Mouse (Mus musculus) retina, embryonic 14.5 days (tissue): Measurements from ENCODE around the gene Rptor.

Experiments
- DNase-seq: peaks from one replicate; pipeline ENCODE4 v3.0.0-alpha.2; 2015; ENCODE audit warnings: low spot score

The Rptor gene

DNA sequence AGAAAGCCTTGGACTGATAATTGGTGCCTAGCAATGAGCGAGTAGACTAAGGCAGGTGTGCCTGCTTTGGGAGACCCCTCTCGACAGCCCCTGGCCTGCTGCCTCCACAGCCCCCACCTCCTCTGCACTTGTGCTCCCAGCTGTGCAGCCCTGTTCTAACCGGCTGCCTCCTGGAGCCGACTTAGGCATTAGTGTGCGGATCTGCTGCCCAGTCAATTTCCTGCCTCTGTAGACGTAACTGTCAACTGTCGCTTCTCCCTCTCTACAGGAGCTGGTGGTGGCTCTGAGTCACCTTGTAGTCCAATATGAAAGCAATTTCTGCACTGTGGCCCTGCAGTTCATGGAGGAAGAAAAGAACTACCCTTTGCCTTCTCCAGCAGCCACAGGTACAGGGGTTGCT is 253.3 kb downstream of the Rptor start:
- no peak for DNase-seq

DNA sequence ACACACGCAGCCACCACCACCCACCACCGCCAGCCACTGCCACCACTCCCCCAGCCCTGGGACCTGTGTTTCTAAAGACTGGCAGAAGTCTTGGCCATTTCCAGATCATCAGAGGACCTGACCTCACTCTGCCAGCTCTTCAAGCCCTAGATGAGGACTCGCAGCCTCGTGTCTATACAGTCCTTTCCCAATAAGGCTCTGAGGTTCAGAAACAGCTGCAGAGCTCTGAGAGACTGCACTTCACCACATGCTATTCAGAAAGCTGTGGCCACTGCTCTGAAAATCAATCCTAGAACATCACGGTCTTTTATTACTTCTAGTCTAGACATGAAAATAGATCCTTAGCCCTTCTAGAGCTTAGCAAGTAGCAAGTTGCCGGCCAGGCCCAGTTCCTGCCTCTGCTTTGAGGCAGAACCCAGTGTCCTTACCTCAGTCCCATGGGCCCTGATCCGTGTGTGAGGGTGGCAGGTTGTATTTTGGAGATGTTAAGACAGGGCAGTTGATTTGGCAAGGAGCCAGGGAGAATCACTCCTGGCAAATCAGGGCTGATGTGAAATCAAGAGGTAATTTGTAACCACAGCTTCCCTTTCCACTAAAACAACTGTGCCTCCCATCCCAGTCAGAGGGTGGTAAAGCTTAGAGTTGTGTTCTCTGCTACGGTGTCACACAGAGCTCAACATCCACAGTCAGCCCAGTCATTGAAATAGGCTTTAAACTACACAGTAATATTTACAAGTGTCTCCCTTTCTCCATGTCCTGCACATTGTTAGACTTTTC is 260.0 kb downstream of the Rptor start:
- no peak for DNase-seq

DNA sequence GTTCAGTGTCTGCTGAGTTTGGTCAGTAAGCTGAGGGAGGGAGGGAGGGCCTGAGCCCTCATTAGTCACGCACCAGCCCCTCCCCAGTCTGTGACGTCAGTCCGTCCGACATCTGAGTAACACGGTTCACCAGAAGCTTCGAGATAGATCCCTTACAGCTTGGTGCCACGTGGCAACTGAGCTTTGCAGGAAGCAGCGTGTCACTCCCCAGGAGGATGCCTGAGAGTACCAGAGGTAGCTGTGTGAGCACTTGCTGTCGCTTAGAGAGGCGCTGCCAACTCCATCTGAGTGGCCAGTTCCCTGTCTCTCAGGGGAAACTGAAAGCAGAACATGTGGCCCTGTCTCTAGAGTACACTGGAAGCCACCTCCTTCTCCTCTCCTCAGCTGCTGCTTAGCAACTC is 260.7 kb downstream of the Rptor start:
- DNase-seq = peak; percentile 39

DNA sequence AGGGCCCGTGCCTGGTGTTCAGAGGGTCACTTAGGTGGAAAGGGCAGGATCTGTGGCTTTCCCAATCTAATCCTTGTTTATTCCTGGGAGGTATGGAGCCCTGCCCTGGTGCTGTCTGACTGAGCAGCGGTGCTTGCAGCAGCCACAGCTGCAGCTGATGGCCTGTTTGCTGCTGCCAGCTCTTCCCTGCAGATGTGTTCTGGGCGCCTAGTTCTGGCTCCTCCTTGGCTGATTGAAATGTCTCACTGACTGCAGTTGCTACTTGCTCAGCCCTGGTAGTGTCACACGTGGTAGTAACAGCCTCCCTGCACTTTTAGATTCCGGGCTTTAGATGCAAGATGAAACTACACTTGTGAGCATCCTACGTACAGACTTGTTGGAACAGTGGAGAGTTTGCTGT is 264.1 kb downstream of the Rptor start:
- DNase-seq = no peak

DNA sequence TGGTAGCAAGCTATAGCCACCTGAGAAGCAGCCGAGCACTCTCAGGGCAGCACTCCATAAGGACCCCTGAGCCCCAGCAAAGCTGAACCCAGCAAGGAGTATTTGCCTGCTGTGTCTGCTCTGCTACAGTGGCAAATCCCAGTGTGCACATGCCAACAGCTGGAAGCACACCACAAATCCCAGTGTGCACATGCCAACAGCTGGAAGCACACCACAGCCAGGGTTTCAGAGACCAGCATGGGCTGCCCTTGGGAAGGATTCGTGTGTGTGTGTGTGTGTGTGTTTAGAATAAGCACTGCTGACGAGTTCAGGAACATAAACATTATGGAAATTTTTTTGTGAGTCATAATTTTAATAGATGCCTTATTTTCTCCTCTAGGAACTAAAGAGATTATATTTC is 265.4 kb downstream of the Rptor start:
- DNase-seq = no peak

DNA sequence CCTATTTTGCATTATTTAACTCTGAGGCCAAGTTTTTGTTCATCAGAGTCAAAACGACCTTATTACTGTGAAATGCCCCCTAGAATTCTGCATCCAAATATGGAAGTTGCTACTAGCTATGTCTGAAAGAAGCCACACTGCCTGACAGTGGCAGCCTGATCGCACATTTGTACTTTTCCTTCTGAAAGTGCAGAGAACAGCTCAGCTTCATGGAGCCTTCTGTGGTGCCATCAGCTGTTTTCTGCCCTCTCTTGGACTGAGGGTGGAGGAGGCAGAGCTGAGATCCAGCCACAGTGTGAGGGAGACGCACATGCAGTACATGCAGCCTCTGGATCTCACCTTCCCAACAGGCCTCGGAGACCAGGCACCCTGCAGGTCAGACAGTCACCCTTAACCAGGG is 265.9 kb downstream of the Rptor start:
- DNase-seq = no peak

DNA sequence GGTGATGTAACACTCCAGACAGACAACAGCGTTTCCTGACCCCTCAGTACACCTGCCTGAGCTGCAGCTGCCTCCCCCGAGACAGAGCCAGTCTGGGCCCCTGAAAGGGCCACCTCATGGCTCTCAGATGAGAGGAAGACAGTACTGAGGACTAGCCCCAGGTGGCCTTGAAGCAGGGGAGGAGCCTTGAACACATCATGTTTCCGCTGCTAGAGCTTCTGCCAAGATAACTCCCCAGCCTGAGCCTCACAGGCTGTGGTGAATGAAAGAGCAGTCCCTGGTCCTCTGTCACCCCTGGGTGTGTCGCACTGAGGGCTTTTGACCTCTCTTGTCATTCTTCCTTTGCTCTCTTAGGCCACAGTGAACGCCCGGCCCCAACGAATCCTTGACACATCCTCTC is 268.4 kb downstream of the Rptor start:
- DNase-seq = no peak

DNA sequence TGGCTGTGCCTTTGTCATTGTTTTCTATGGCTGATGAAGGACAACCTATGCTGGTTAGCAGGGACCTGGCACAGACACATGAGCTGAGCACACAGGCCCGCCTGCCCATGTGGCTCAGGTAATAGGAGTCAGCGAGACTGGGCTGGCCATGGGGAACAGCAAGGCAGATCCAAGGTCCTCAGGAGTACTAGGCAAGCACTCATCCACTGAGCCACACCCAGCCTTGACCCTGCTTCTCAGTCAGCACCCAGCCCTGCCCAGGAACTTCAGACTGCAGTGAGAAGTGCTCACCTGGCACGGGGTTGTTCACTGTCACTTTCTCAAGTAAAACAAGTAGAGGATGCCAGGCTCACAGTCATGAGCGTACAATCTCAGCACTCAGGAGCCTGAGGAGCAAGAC is 270.9 kb downstream of the Rptor start:
- no peak for DNase-seq

DNA sequence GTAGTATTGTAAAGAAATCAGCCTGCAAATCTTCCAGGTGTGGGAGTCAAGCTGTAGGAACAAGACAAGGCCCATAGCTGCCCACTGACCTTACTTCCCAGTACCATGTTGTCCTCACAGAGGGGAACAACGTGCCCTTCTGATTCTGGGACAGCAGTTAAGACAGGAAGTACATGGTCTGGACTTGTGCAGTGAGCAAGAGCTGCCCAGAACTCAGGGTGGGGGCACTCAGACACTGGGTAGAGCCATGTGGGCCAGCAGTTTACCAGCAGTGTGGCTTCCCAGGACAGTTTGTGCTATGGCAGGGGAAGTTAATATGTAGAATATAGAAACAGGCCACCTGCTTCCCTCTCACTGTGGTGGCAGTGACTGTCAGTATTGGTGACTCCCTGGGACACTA is 272.1 kb downstream of the Rptor start:
- no peak for DNase-seq

DNA sequence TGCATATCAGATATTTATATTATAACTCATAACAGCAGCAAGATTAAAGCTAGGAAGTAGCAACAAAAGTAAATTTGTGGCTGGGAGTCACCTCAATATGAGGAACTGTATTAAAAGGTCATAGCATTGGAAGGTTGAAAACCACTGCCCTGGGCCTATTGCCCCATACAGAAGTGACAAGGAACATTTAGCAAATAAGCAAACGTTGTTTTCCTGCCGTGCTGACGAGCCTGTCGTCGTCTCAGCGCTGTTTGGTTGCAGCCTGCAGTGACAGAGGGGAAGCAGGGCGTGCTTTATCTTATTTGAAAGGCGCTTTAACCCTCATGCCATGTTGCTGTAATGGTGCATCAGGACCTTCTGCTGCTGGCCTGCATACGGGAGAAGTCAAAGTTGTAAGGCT is 273.0 kb downstream of the Rptor start:
- DNase-seq = no peak

DNA sequence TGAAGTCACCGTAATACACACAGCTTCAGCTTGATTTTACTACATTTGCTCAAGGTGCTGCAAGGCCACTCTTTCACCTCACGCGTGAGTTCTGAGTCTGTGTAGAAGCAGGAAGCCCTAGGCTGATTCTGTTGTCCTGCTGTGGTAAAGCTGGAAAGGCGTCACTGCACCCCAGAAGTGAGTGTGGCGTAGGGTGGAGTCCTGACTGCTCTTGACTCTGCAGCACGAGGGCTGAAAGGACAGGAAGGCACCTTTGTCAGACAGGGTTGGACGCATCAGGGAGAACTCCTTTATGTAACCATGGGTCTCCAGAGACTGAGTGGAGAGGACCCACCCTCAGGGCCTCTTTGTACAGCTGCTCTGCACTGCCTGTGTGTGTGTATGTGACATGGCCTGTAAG is 274.4 kb downstream of the Rptor start:
- DNase-seq = no peak

DNA sequence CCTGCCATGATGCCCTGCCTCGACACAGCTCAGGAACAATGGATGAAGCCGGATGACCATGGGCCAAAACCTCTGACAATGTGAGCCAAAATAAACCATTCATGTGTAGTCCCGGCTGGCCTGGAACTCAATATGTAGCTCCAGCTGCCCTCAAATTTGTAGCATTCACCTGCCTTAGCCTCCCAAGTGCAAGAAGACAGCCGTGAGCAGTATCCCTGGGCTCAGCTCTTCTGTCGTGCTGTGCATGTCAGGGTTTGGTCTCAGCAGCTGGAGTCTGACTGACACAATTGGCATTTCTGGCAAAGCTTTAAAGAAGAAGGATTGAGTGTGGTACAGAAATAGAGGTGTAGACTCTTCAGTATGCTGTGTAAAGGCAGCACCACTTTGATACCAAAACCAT is 276.9 kb downstream of the Rptor start:
- no peak for DNase-seq

DNA sequence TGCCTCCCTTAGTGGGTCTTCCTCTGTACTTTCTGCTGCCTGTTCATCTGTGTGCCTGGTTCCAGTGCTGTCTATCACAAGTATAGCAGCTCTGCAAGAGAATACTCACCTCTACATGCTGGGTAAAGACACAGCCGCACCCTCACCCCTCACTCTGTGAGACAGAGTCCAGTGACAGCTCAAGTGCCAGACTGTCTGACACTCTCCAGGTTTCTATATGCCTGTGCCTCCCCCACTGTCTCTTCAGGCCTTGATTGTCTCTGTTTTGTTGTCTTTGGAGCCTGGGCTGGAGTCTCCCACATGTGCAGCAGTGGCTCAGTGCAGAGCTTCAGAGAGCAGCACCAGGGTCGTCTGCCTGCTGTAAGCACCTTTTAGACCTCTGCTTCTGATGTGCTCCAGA is 280.9 kb downstream of the Rptor start:
- no peak for DNase-seq

DNA sequence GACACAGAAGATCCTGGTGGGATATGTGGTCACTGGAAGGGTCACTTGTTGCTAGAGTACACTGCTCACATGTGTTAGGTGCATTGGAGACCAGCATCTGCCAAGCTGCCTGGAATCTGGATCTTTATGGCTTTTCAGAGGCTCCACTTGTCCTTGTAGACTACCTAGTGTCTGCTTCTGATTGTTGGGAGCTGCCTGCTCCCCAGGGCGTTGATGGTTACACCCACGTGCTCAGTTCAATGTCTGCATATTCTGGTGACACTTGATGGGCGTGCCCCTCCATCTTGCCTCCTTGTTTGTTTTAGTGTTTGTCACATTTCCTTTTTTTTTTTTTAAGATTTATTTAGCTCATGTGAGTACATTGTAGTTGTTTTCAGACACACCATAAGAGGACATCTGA is 287.3 kb downstream of the Rptor start:
- no peak for DNase-seq

DNA sequence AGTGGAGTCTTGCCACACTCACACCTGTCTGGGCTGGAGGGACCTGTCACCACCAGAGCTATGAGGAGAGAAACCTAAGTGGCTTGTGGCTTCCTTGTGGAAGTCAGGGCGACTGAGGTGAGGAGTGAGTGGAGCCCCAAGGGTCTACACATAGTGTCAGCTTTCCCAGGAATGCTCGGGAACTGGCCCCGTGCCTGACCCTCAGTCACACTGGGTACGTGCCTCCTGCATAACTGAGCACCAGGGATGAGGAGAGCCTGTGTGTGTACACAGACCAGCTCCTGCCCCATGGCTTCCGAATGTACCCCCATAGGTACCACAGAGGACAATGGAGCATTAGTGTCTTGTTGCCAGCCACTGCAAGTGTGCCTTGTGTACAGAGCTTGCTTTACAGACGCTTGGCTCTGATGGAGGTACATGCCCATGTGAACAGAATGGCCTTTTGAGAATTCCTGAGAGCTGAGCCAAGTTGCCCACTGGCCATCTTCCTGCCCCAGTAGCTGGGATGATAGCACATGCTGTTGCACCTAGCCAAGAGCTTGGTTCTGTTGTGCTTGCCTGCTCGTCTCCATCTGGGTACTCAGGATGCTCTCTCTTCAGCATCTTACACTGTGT is 289.0 kb downstream of the Rptor start:
- DNase-seq = no peak

DNA sequence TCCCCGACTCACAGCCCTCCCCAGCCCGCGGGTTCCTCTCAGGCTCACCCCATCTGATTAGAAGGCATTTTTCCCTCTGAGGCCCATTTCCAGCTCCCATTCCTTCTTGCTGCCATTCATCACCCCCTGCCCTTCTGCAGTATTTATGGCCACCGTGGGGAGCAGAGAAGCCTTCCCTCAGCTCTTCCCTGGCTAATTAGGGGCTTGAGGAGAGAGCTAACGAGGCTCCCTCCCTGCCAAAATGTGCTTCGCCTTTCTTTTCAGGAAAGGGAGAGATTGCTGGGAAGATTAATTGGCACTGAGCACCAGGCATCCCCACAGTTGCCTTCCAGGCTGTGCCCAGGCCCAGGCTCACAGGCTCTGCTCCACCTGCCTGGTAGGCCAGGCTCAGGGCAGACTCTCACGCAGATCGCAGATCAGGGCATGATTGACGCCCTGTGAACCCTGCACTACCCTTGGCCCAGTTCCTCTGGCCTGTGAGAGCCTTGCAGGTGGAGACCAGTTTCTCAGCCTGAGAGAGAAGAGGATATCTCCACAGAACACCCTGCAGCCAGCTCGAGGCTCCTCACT is 291.0 kb downstream of the Rptor start:
- DNase-seq = no peak

DNA sequence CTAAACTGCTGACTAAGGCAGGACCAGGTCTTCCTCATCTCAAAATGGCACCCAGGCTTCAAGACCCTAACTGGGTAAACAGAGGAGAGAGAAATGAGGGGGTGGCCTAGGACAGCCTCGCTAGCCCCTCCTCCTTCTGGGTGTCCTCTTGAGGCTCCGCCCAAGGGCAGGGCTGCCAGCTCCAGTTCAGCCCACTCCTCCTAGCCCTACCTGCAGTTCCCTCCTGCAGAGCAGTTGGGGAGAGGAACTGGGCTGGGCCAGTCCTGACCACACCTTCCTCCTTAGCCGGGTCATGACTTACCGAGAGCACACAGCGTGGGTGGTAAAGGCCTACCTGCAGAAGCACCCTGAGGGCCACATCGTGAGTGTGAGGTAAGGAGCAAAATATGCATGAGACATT is 291.9 kb downstream of the Rptor start:
- no peak for DNase-seq

DNA sequence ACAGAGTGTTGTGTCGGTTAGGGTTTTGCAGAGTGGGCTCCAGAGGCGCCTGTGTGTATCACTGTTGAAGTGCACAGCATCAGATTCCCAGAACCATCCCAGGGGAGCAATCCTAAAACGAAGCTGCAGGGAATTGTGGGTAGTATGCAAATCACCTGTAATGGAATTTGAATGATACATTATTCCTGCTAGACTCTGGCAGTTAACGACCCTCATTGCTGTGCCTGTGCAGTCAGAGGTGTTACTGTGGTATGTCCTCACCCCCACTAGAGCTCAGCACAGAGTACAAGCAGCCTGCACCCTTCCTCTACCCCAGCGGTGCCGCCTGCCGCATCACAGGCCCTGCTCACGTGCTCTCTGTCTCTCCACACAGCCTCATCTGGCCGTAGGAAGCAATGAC is 294.3 kb downstream of the Rptor start:
- DNase-seq = no peak

DNA sequence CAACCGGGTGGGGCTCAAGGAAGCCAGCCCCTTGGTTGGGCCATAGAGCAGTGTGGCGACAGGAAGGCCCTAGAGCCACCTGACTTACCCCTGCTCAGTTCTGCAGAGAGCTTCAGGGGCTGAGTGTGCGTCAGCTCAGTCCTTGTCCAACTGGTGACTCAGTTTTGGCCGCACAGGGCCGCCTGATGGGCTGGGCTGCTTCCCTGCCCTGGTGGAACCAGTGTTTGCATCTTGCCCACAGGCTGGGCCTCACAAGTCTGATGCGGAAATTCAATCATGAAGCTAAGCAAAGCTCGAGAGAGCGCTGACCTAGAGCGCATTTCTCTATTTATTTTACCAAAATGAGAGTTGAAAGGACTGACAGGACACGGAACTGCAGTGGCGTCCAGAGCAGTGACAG is 296.3 kb downstream of the Rptor start:
- DNase-seq = no peak

DNA sequence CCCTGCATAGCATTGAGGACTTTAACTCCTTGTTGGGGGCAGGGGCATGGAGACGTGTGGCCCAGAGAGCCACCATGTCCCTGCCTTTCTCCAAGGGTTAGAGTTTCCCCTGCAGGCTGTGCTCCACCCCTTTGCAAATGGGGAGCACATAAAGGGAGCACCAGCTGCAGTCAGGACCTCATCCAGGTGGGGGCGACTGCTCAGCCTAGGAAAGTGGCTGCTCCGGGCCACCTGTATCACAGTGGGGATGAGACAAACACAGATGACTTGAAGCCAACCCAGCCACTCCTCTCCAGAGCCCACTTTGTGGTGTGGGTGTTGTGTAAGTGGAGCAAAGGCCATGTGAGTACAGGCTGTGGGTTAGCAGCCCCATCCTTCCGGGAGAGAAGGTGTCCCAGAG is 298.5 kb downstream of the Rptor start:
- no peak for DNase-seq

DNA sequence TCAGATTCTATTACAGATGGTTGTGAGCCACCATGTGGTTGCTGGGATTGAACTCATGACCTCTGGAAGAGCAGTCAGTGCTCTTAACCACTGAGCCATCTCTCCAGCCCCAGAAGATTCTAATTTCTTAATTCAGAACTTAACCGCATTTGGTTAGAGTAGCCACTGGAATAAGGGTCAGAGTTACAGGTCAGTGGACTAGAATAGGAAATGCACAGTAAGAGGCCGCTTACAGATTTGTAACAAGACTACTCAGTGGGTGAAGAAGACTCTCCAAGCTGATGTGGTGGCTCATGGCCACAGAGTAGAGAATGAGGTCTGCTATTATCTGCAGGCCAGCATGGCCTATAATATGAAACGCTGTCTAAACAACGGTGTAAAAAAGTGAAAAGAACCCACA is 300.2 kb downstream of the Rptor start:
- no peak for DNase-seq

DNA sequence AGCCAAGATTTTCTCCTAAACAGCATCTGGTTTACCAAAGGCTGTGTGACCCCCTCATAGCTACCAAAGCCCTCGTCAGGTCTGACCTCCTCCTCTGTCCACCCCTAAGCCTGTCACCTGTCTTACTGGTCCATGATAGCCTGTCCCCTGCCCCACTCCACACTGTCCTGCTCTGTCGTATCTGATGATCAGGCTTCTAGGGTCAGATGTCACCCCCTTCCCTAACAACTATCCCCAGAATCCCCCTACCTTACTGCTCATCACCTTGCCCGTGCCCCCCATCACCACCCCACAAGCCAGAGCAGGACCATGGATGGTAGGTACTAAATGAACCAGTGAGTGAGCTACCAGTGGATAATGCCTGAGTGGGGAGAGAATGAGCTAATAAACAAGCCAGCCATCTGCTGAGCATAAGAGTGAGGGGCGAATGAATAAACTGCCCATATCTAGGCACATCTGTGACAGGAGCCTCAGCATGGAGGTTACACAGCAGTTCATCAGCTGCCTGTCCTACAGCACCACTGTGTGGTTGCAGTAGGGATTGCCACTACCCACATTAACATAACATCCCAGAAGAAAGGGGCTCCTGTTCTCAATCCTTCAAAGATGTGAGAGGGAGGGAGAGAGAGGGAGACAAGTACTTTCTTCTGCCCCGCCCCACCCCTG is 302.0 kb downstream of the Rptor start:
- peak; percentile 89 for DNase-seq

DNA sequence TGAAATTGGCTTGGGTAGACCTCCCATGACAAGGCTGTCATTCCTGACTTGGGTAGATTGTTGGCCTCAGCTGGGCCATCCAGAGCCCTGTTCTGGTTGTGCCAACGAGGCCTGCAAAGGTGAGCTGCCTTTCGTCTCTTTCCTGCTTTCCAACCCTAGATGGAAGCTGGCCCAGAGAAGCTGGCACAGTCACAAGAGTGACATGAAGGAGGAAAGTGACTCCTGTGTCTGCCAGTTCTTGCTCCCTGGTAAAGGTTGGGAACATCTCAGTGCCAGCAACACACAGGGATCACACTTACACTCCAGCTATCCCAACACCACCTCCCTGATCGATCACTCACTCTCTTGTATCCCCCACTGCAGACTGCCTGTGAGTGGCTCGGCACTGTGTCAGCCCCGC is 303.1 kb downstream of the Rptor start:
- DNase-seq = no peak
